Mouse (Mus musculus): ENCODE results near the gene B230219D22Rik. TPM values are rescaled to one million over a fixed set of nuclear protein-coding genes. Genes with fewer than 3 reads are reported as not detected.
"Not testable (repeated sequence)": the region's sequence is repeated elsewhere in the genome, so short reads cannot be mapped to it uniquely, and the experiment has no call there.

B230219D22Rik gene
- polyA plus RNA-seq, 1 experiment from 2014 or later, result 40.7 TPM

DNA sequence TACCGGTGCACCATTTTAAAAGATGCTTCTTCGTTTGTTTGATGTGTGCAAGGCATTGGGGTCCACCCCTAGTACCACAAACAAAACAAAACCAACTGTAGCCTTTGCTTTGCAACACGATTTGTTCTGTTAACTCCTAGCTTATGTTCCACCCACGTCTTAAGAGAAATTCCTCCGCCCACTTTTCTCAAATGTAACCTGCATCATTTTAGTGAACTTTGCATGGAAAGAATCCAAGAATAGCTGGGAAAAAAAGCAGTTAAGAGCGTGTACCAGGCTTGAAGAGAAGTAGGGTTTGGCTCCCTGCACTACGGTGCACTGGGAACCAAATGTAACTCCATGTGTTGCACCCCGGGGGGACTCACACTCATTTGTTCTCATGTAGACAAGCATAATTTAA lies 1.2 kb downstream of the B230219D22Rik start:
- Histone ChIP-seq H3K4me1 (replicated peaks; ENCODE audit: insufficient read depth, low read length) (peaks cover 9% of the 10 kb centered on the region; the same call in 1 of the 2 replicates), H3K27me3 (ENCODE audit: insufficient read depth, low read length) (no peaks in the 10 kb centered on the region), H3K9ac (ENCODE audit: low read depth, low read length) (peak overlapping the region; percentile 100), H3K27ac (no peak overlapping the region), H3K4me2 (ENCODE audit: low read length) (peak overlapping the region; percentile 58), H3K36me3 (ENCODE audit: insufficient read depth, low read length) (peaks cover 3% of the 10 kb centered on the region; the same call in 1 of the 2 replicates), H3K4me3 (replicated peaks; ENCODE audit: low read depth, low read length) (peak overlapping the region; percentile 99), H3K9me3 (replicated peaks; ENCODE audit: low read length) (no peaks in the 10 kb centered on the region)
- TF ChIP-seq CTCF (IDR thresholded peaks at IDR 0.05; ENCODE audit: low read depth), result no peak
- WGBS, result 6% methylated on average over 8 of the region's 8 CpGs
- DNase-seq (ENCODE audit: low spot score) (peak; percentile 44), ATAC-seq (replicated peaks; ENCODE audit: low FRiP score, low read depth) (no peak)

GRCm38 (mm10) chr13:55695989-55696388 lies 3.1 kb downstream of the B230219D22Rik start:
- H3K9ac ChIP-seq (ENCODE audit: low read depth, low read length); H3K4me3 ChIP-seq (replicated peaks; ENCODE audit: low read depth, low read length); H3K4me2 ChIP-seq (ENCODE audit: low read length); H3K9me3 ChIP-seq (replicated peaks; ENCODE audit: low read length); H3K27ac ChIP-seq; DNase-seq (ENCODE audit: low spot score); H3K27me3 ChIP-seq (ENCODE audit: insufficient read depth, low read length); H3K4me1 ChIP-seq (replicated peaks; ENCODE audit: insufficient read depth, low read length); ATAC-seq (replicated peaks; ENCODE audit: low FRiP score, low read depth): not testable (repeated sequence)
- H3K36me3 ChIP-seq (ENCODE audit: insufficient read depth, low read length), result peaks cover 13% of the 10 kb centered on the region
- no CpG with 5 or more reads among the region's 3 CpGs for WGBS

DNA sequence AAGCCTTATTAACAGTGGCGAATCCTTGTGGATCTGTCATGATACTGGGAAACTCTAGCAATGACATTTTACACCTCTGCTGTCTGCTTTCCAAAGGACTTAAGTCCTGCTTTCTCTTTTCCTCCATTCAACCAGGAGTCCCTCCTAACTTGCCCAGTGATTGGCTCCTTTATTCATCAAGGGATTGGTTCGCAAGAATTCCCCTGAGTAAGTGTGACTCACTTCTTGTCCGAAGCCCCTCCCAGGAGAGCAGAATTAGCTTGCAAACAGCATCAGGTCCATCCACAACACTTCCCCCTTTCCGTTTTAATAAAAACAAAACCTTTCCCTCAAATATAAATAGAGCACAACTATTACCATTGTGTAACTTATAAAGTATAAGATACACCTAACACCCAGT lies 11.4 kb downstream of the B230219D22Rik start:
- TF ChIP-seq CTCF (IDR thresholded peaks at IDR 0.05; ENCODE audit: low read depth), result no peak
- no peak overlapping the region for H3K9ac ChIP-seq (ENCODE audit: low read depth, low read length)
- DNase-seq (ENCODE audit: low spot score), result no peak
- H3K36me3 ChIP-seq (ENCODE audit: insufficient read depth, low read length), result peaks cover 28% of the 10 kb centered on the region
- H3K4me1 ChIP-seq (replicated peaks; ENCODE audit: insufficient read depth, low read length), result no peaks in the 10 kb centered on the region
- no peak overlapping the region for H3K4me2 ChIP-seq (ENCODE audit: low read length)
- H3K27ac ChIP-seq, result no peak overlapping the region
- 86% methylated on average over 4 of the region's 4 CpGs for WGBS
- no peak overlapping the region for H3K4me3 ChIP-seq (replicated peaks; ENCODE audit: low read depth, low read length)
- no peak for ATAC-seq (replicated peaks; ENCODE audit: low FRiP score, low read depth)
- no peaks in the 10 kb centered on the region for H3K27me3 ChIP-seq (ENCODE audit: insufficient read depth, low read length)
- H3K9me3 ChIP-seq (replicated peaks; ENCODE audit: low read length), result no peaks in the 10 kb centered on the region

DNA sequence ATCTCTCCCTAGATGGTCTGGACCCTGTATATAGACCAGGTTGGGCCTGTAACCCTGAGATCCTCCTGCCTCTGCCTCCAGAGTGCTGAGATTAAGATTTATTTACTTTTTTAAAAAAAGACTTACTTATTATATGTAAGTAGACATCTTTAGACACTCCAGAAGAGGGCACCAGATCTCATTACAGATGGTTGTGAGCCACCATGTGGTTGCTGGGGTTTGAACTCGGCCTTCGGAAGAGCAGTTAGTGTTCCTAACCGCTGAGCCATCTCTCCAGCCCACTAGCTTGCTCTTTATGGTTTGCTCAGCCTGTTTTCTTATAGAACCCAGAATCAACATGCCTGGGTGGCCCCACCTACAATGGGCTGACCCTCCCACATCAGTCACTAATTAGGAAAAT lies 19.9 kb downstream of the B230219D22Rik start:
- ATAC-seq (replicated peaks; ENCODE audit: low FRiP score, low read depth) (no peak), DNase-seq (ENCODE audit: low spot score) (no peak)
- H3K27me3 ChIP-seq (ENCODE audit: insufficient read depth, low read length), result no peaks in the 10 kb centered on the region
- no peak overlapping the region for H3K9ac ChIP-seq (ENCODE audit: low read depth, low read length)
- 0 out of 2 replicates have a peak, but pooled peaks cover 3% of the 10 kb centered on the region for H3K4me1 ChIP-seq (replicated peaks; ENCODE audit: insufficient read depth, low read length)
- no peak overlapping the region for H3K27ac ChIP-seq
- 89% methylated on average over 3 of the region's 3 CpGs for WGBS
- no peak for TF ChIP-seq CTCF (IDR thresholded peaks at IDR 0.05; ENCODE audit: low read depth)
- H3K36me3 ChIP-seq (ENCODE audit: insufficient read depth, low read length), result no peaks in the 10 kb centered on the region
- no peak overlapping the region for H3K4me2 ChIP-seq (ENCODE audit: low read length)
- no peak overlapping the region for H3K4me3 ChIP-seq (replicated peaks; ENCODE audit: low read depth, low read length)
- no peaks in the 10 kb centered on the region for H3K9me3 ChIP-seq (replicated peaks; ENCODE audit: low read length)

DNA sequence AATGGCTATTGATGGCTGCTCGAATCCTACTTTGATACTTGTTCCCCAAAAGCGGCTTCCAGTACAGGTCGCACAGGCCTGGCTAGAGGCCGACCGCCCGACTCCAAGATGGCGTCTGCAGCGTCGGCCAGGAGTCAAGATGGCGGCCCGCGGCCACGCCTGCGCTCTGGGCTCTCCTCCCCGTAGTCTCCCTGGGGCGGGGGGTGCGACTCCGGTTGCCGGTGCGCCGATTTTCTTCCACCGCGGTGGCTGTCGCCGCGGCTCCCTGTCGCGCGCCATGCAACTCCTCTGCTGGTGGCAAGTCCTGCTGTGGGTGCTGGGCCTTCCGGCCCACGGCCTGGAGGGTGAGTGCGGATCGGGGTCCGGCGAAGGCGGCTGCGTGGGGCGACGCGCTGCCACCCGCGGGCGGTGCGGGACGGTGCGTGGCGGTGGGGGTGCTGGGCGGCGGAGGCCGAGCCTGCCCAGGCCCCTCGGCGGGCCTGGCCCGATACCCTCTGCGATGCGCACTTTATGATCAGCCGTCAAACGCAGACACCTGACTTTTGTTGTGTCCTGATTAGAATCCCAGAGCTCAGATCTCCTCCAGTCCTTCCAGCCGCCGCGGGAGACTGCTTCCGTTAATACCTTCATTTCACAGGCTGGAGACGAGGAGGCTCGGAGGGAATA lies 21.7 kb downstream of the B230219D22Rik start, which contains the start of gene Txndc15:
Txndc15 (plus strand) TSS at position 150 of the 666 bp plus-strand sequence.
- H3K4me2 ChIP-seq (ENCODE audit: low read length), result peak within 1 kb of the TSS; percentile 77
- H3K4me3 ChIP-seq (replicated peaks; ENCODE audit: low read depth, low read length), result peak within 1 kb of the TSS; percentile 94
- 0 out of 2 replicates have a peak, but pooled peaks cover 3% of the 10 kb centered on the region for H3K4me1 ChIP-seq (replicated peaks; ENCODE audit: insufficient read depth, low read length)
- peak within 1 kb of the TSS; percentile 98 for H3K9ac ChIP-seq (ENCODE audit: low read depth, low read length)
- 0 out of 2 replicates have a peak, but pooled peaks cover 4% of the 10 kb centered on the region for H3K36me3 ChIP-seq (ENCODE audit: insufficient read depth, low read length)
- ATAC-seq (replicated peaks; ENCODE audit: low FRiP score, low read depth), result peak; percentile 89
- no peak for TF ChIP-seq CTCF (IDR thresholded peaks at IDR 0.05; ENCODE audit: low read depth)
- under 1% methylated on average over 62 of the region's 63 CpGs for WGBS
- DNase-seq (ENCODE audit: low spot score), result peak; percentile 93
- H3K27ac ChIP-seq, result peak within 1 kb of the TSS; percentile 91
- H3K9me3 ChIP-seq (replicated peaks; ENCODE audit: low read length), result no peaks in the 10 kb centered on the region
- no peaks in the 10 kb centered on the region for H3K27me3 ChIP-seq (ENCODE audit: insufficient read depth, low read length)

DNA sequence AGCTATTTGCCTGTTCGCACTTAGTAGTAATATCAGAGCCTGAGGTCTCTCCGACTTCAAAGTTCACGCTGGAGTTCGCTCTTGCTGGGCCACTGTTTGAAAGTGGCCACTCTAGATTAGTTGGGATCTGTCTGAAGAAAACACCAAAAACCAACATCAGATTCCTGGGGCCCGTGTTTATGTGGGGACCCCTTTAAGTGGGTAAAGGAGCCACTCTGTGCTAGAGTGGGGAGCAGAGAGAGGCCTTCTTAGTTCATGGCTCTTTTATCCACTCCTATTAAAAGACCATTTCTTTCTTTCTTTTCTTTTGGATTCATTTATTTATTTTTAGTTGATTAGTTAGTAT lies 22.2 kb downstream of the B230219D22Rik start:
- no peak for DNase-seq (ENCODE audit: low spot score)
- 2% methylated on average over 5 of the region's 5 CpGs for WGBS

More for the DNA sequence above, 22.2 kb downstream of the B230219D22Rik start:
- Histone ChIP-seq H3K9ac (ENCODE audit: low read depth, low read length) (peak overlapping the region; percentile 98), H3K4me2 (ENCODE audit: low read length) (peak overlapping the region; percentile 77), H3K36me3 (ENCODE audit: insufficient read depth, low read length) (0 out of 2 replicates have a peak, but pooled peaks cover 7% of the 10 kb centered on the region), H3K4me3 (replicated peaks; ENCODE audit: low read depth, low read length) (peak overlapping the region; percentile 94), H3K9me3 (replicated peaks; ENCODE audit: low read length) (no peaks in the 10 kb centered on the region), H3K4me1 (replicated peaks; ENCODE audit: insufficient read depth, low read length) (0 out of 2 replicates have a peak, but pooled peaks cover 3% of the 10 kb centered on the region), H3K27ac (peak overlapping the region; percentile 91), H3K27me3 (ENCODE audit: insufficient read depth, low read length) (no peaks in the 10 kb centered on the region)
- no peak for TF ChIP-seq CTCF (IDR thresholded peaks at IDR 0.05; ENCODE audit: low read depth)
- ATAC-seq (replicated peaks; ENCODE audit: low FRiP score, low read depth), result no peak
